Comparison of ENCODE assay signal across 16 mouse cellular contexts in genomic region chr14:39768101-39768500, GRCm38 (mm10).
"Had no signal": no experiment of that assay in that cellular context is flagged by ENCODE, and none has a peak within 500 bp of the region (broad histone marks: within the 10 kb centered on the region; RNA-seq: fewer than 3 reads in every experiment).

No protein-coding gene starts in this region.

- H3K27ac ChIP-seq: neural tube, embryonic 13.5 days; neural tube, embryonic 15.5 days; stomach, embryonic 15.5 days; stomach, postnatal 0 days had no signal

- DNase-seq: retina, postnatal 1 day; right cerebral cortex, adult 18-20 months; right cerebral cortex, postnatal 14 days; right cerebral cortex, postnatal 25 days; right cerebral cortex, postnatal 4 days; spleen, adult 18-20 months; thymus, adult 18-20 months; thymus, adult 2 months; thymus, postnatal 14 days; thymus, postnatal 25 days; thymus, postnatal 36 days; thymus, postnatal 4 days had no signal

- H3K4me3 ChIP-seq: neural tube, embryonic 13.5 days; neural tube, embryonic 15.5 days; stomach, embryonic 15.5 days had no signal
